In the genomic region with DNA sequence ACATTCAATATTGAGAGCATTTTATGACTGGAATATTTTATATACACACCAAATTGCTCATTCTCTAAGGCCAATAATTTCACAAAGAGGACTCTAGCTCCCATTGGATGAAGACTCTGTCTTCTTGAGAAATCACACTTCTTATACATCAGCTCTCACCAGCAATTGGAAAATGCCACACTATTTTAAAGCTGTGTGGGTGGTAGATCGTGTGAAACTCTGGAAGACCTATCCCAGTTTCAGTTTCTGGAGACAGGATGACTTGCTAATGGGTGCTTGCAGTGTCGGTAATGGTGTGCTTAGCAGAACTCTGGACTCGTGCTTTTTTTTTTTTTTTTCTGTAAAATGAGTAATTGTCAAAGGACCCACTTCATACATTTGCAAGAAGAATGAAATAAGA, we compare ENCODE assay signal across 24 mouse cellular contexts.
"Had no signal": no experiment of that assay in that cellular context is flagged by ENCODE, and none has a peak within 500 bp of the region (broad histone marks: within the 10 kb centered on the region; RNA-seq: fewer than 3 reads in every experiment).

No protein-coding gene starts in this region.

- H3K4me3 ChIP-seq: gastrocnemius, adult 2 months; heart, adult 2 months; heart, embryonic 13.5 days; heart, embryonic 15.5 days; hindbrain, embryonic 13.5 days; hindbrain, embryonic 15.5 days; kidney, embryonic 15.5 days; limb, embryonic 10.5 days; limb, embryonic 12.5 days; liver, embryonic 13.5 days; liver, embryonic 15.5 days had no signal

- DNase-seq: gastrocnemius, adult 2 months; gastrocnemius, postnatal 10 days; gastrocnemius, postnatal 25 days; heart, adult 2 months; heart, postnatal 14 days; heart, postnatal 36 days; kidney, adult 11 months; kidney, adult 2 months; kidney, adult 9 months; kidney, postnatal 14 days; kidney, postnatal 36 days; liver; liver, embryonic 13.5 days had no signal

- H3K27ac ChIP-seq: gastrocnemius, adult 2 months; heart, adult 2 months; heart, embryonic 13.5 days; heart, embryonic 15.5 days; hindbrain, embryonic 13.5 days; hindbrain, embryonic 15.5 days; hindbrain, postnatal 0 days; kidney, embryonic 15.5 days; kidney, postnatal 0 days; limb, embryonic 10.5 days; limb, embryonic 12.5 days; liver, embryonic 13.5 days; liver, embryonic 15.5 days had no signal

- ATAC-seq: hindbrain, postnatal 0 days; intestine, embryonic 16.5 days had no signal
